Mouse (Mus musculus): ENCODE measurements around the gene Bcl2l14. TPM values are rescaled to one million over a fixed set of nuclear protein-coding genes. Genes with fewer than 3 reads are reported as not detected.

The Bcl2l14 gene
- polyA plus RNA-seq, 1 experiment from 2014 or later: 0.15 TPM

DNA sequence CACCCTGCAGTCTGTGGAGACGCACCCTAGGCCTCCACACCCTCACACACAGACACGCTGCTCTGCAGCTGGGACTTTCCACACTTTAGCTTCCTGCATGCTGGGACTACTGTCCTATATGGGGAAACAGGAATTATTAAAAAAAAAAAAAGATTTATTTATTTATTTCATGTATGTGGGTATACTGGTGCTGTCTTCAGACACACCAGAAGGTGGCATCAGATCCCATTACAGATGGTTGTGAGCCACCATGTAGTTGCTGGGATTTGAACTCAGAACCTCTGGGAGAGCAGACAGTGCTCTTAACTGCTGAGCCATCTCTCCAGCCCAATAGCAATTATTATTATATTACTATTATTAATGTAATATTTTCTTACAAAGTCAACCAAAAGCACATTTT is 73.2 kb downstream of the Bcl2l14 start:
- H3K9me3 ChIP-seq (ENCODE audit: control insufficient read depth, low read length): no peaks in the 10 kb centered on the region
- H3K4me2 ChIP-seq (ENCODE audit: low read length): no peak overlapping the region
- H3K27ac ChIP-seq (replicated peaks in 1 of 2; ENCODE audit: control insufficient read depth in 1 of 2, insufficient read depth in 1 of 2, low read depth in 2 of 2, low read length in 2 of 2): no peak overlapping the region
- no peak for ATAC-seq (ENCODE audit: insufficient number of reproducible peaks, insufficient read depth, low FRiP score, low read depth)
- H3K9ac ChIP-seq (ENCODE audit: low read length): no peak overlapping the region
- H3K4me1 ChIP-seq (ENCODE audit: control insufficient read depth in 2 of 2, insufficient read depth in 2 of 2, low read length in 2 of 2): peaks cover 6 to 10% of the 10 kb centered on the region in 2 experiments
- H3K27me3 ChIP-seq (ENCODE audit: control insufficient read depth, insufficient read depth, low read length): no peaks in the 10 kb centered on the region
- WGBS: 93% methylated on average over 2 of the region's 2 CpGs
- peaks cover 53% of the 10 kb centered on the region for H3K36me3 ChIP-seq (ENCODE audit: control insufficient read depth, insufficient read depth, low read length)
- no peak overlapping the region for H3K4me3 ChIP-seq (ENCODE audit: control insufficient read depth in 1 of 2, insufficient read depth in 1 of 2, low read depth in 1 of 2, low read length in 2 of 2)

DNA sequence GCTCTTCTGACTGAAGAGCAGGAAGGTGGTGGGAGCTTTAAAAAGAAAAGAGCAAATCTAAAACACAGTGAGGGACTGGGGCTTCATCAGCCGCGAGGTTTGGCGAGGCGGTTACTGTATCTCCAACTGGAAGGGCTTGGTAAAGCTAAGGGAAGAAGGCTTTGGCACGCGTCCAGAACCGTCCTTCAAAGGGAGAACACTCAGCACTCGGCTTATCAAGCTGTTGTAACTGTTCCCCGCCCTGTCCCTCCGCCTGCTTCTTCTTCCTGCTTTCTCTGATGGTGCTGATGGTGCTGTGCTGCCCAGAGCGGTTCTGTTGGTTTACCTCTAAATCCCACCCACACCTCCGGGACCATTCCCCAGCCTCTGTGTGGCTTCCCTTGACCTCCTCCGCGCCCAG is 74.7 kb downstream of the Bcl2l14 start:
- Histone ChIP-seq H3K36me3 (ENCODE audit: control insufficient read depth, insufficient read depth, low read length) (peaks cover 38% of the 10 kb centered on the region), H3K4me2 (ENCODE audit: low read length) (peak overlapping the region; percentile 55), H3K9me3 (ENCODE audit: control insufficient read depth, low read length) (no peaks in the 10 kb centered on the region), H3K27me3 (ENCODE audit: control insufficient read depth, insufficient read depth, low read length) (no peaks in the 10 kb centered on the region), H3K4me3 (ENCODE audit: control insufficient read depth in 1 of 2, insufficient read depth in 1 of 2, low read depth in 1 of 2, low read length in 2 of 2) (peak overlapping the region in 1 of 2 experiments; percentile 10; a peak in 1 of 4 replicates), H3K4me1 (ENCODE audit: control insufficient read depth in 2 of 2, insufficient read depth in 2 of 2, low read length in 2 of 2) (peaks cover 8 to 13% of the 10 kb centered on the region in 2 experiments), H3K9ac (ENCODE audit: low read length) (no peak overlapping the region), H3K27ac (replicated peaks in 1 of 2; ENCODE audit: control insufficient read depth in 1 of 2, insufficient read depth in 1 of 2, low read depth in 2 of 2, low read length in 2 of 2) (peak overlapping the region in 1 of 2 experiments; percentile 24; a peak in 2 of 4 replicates)
- WGBS: 13% methylated on average over 14 of the region's 14 CpGs
- ATAC-seq (ENCODE audit: insufficient number of reproducible peaks, insufficient read depth, low FRiP score, low read depth): peak; percentile 79

DNA sequence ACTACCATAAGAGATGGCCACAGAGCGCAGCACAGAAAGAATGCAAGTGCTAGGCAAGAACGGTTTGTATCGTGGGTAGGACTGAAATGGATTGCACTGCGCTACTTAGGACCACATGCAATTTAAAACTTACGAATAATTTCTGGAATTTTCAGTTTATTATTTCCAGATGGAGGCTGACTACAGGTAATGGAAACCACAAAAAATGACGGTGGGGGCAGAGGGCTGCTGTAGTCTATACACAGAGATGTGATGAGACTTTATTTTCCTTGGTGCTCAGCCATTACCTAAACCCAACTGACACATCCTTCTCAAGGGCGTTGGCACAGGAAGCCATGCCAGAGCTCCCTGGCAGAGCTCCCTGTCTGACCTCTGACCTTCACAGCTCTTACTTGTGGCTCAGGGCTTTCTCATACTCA is 77.0 kb downstream of the Bcl2l14 start:
- no peak for ATAC-seq (ENCODE audit: insufficient number of reproducible peaks, insufficient read depth, low FRiP score, low read depth)
- Histone ChIP-seq H3K9ac (ENCODE audit: low read length) (no peak overlapping the region), H3K27ac (replicated peaks in 1 of 2; ENCODE audit: control insufficient read depth in 1 of 2, insufficient read depth in 1 of 2, low read depth in 2 of 2, low read length in 2 of 2) (no peak overlapping the region), H3K9me3 (ENCODE audit: control insufficient read depth, low read length) (no peaks in the 10 kb centered on the region), H3K4me2 (ENCODE audit: low read length) (no peak overlapping the region), H3K27me3 (ENCODE audit: control insufficient read depth, insufficient read depth, low read length) (no peaks in the 10 kb centered on the region), H3K4me1 (ENCODE audit: control insufficient read depth in 2 of 2, insufficient read depth in 2 of 2, low read length in 2 of 2) (peaks cover 16 to 25% of the 10 kb centered on the region in 2 experiments), H3K4me3 (ENCODE audit: control insufficient read depth in 1 of 2, insufficient read depth in 1 of 2, low read depth in 1 of 2, low read length in 2 of 2) (no peak overlapping the region), H3K36me3 (ENCODE audit: control insufficient read depth, insufficient read depth, low read length) (peaks cover 19% of the 10 kb centered on the region)
- WGBS: 85% methylated on average over 7 of the region's 7 CpGs

GRCm38 (mm10) chr6:134479481-134479880 is 83.4 kb downstream of the Bcl2l14 start:
- ATAC-seq (ENCODE audit: insufficient number of reproducible peaks, insufficient read depth, low FRiP score, low read depth): no peak
- H3K4me3 ChIP-seq (ENCODE audit: control insufficient read depth in 1 of 2, insufficient read depth in 1 of 2, low read depth in 1 of 2, low read length in 2 of 2): no peak overlapping the region
- no peak overlapping the region for H3K4me2 ChIP-seq (ENCODE audit: low read length)
- no peak overlapping the region for H3K27ac ChIP-seq (replicated peaks in 1 of 2; ENCODE audit: control insufficient read depth in 1 of 2, insufficient read depth in 1 of 2, low read depth in 2 of 2, low read length in 2 of 2)
- peaks cover 10 to 15% of the 10 kb centered on the region in 2 experiments for H3K4me1 ChIP-seq (ENCODE audit: control insufficient read depth in 2 of 2, insufficient read depth in 2 of 2, low read length in 2 of 2)
- peaks cover 49% of the 10 kb centered on the region for H3K36me3 ChIP-seq (ENCODE audit: control insufficient read depth, insufficient read depth, low read length)
- H3K9ac ChIP-seq (ENCODE audit: low read length): no peak overlapping the region
- no peaks in the 10 kb centered on the region for H3K27me3 ChIP-seq (ENCODE audit: control insufficient read depth, insufficient read depth, low read length)
- WGBS: 84% methylated on average over 10 of the region's 10 CpGs
- H3K9me3 ChIP-seq (ENCODE audit: control insufficient read depth, low read length): no peaks in the 10 kb centered on the region

DNA sequence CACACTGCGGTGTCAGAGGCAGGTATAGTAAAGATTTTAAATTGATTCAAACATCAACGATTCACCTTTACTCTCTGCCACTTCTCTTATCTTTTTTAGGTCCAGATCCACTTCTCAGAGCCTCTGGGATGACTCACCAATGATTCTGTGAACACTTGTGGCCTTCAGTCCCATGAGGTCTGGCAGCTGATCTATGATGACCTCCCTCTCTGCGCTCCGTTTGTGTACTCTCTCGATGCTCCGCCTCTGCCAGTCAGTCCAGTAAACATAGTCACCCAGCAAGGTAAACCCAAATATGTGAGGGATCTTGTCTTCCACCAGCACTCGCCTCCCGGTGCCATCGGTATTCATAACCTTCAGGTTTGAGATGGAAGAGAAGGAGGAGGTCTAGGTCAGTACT is 90.2 kb downstream of the Bcl2l14 start:
- Histone ChIP-seq H3K4me3 (ENCODE audit: control insufficient read depth in 1 of 2, insufficient read depth in 1 of 2, low read depth in 1 of 2, low read length in 2 of 2) (no peak overlapping the region), H3K4me2 (ENCODE audit: low read length) (no peak overlapping the region), H3K4me1 (ENCODE audit: control insufficient read depth in 2 of 2, insufficient read depth in 2 of 2, low read length in 2 of 2) (peaks cover 7 to 16% of the 10 kb centered on the region in 2 experiments), H3K27ac (replicated peaks in 1 of 2; ENCODE audit: control insufficient read depth in 1 of 2, insufficient read depth in 1 of 2, low read depth in 2 of 2, low read length in 2 of 2) (no peak overlapping the region), H3K9me3 (ENCODE audit: control insufficient read depth, low read length) (no peaks in the 10 kb centered on the region), H3K27me3 (ENCODE audit: control insufficient read depth, insufficient read depth, low read length) (no peaks in the 10 kb centered on the region), H3K36me3 (ENCODE audit: control insufficient read depth, insufficient read depth, low read length) (peaks cover 37% of the 10 kb centered on the region), H3K9ac (ENCODE audit: low read length) (no peak overlapping the region)
- no peak for ATAC-seq (ENCODE audit: insufficient number of reproducible peaks, insufficient read depth, low FRiP score, low read depth)
- 89% methylated on average over 9 of the region's 9 CpGs for WGBS

Other genes with a start within 250 kb of the Bcl2l14 start
- 23.0 and 26.4 TPM in 2 replicates for gene Lrp6, start 170.6 kb downstream of the Bcl2l14 start, polyA plus RNA-seq (2014; fragmentation: Nextera tagmentation; extraction: Ambion mirVana)
- 8.2 and 8.6 TPM in 2 replicates for gene Mansc1, start 236.2 kb downstream of the Bcl2l14 start, polyA plus RNA-seq (2014; fragmentation: Nextera tagmentation; extraction: Ambion mirVana)
- 14.9 and 17.2 TPM in 2 replicates for gene Borcs5, start 243.2 kb downstream of the Bcl2l14 start, polyA plus RNA-seq (2014; fragmentation: Nextera tagmentation; extraction: Ambion mirVana)

All from heart, embryonic 14.5 days (tissue).